8 mouse cellular contexts compared by ENCODE assay signal in genomic region chr11:61021676-61022549, GRCm38 (mm10). TPM values are rescaled to one million over a fixed set of nuclear protein-coding genes. Genes with fewer than 3 reads are reported as not detected.
A peak's percentile ranks its signal among the peaks of the same experiment; 100 is the strongest.
DNase-seq lines count a peak whose midpoint lies in the region; ATAC-seq and TF ChIP-seq lines count a peak whose summit lies in the region.

No protein-coding gene starts in this region.

- 0 out of 2 replicates have a peak, but pooled peaks have one; percentile 7 for TF ChIP-seq POLR2A in brain, embryonic 14.5 days (IDR thresholded peaks at IDR 0.05; ENCODE audit: borderline replicate concordance, extremely low read depth, insufficient read depth, insufficient read length, poor library complexity, severe bottlenecking)

- no peak for TF ChIP-seq CTCF in brain, embryonic 14.5 days (IDR thresholded peaks at IDR 0.05; ENCODE audit: borderline replicate concordance, extremely low read depth, insufficient read depth, insufficient read length)

- peak overlapping the region; percentile 65 for H3K4me2 ChIP-seq in forebrain, embryonic 15.5 days (replicated peaks)
- peak overlapping the region; percentile 88 for H3K4me2 ChIP-seq in hindbrain, embryonic 13.5 days
- H3K4me2 ChIP-seq in limb, embryonic 15.5 days: peak overlapping the region; percentile 96

- peak; percentile 72 for ATAC-seq in forebrain, embryonic 15.5 days (replicated peaks)
- peak; percentile 61 for ATAC-seq in hindbrain, embryonic 13.5 days (ENCODE audit: low FRiP score)
- ATAC-seq in limb, embryonic 15.5 days (ENCODE audit: insufficient number of reproducible peaks, low FRiP score, low TSS enrichment, low read depth): no peak

- no peaks in the 10 kb centered on the region for H3K36me3 ChIP-seq in forebrain, embryonic 15.5 days
- no peaks in the 10 kb centered on the region for H3K36me3 ChIP-seq in hindbrain, embryonic 13.5 days
- no peaks in the 10 kb centered on the region for H3K36me3 ChIP-seq in limb, embryonic 15.5 days

- peaks cover 14% of the 10 kb centered on the region; the same call in 1 of the 2 replicates for H3K4me1 ChIP-seq in forebrain, embryonic 15.5 days
- H3K4me1 ChIP-seq in hindbrain, embryonic 13.5 days (replicated peaks): peaks cover 64% of the 10 kb centered on the region
- peaks cover 30% of the 10 kb centered on the region for H3K4me1 ChIP-seq in limb, embryonic 15.5 days

- WGBS in forebrain, embryonic 15.5 days: under 1% methylated on average over 62 of the region's 68 CpGs
- WGBS in hindbrain, embryonic 13.5 days: 1% methylated on average over 65 of the region's 68 CpGs
- WGBS in limb, embryonic 15.5 days: 3% methylated on average over 59 of the region's 68 CpGs

- H3K9me3 ChIP-seq in forebrain, embryonic 15.5 days: no peaks in the 10 kb centered on the region
- no peaks in the 10 kb centered on the region for H3K9me3 ChIP-seq in hindbrain, embryonic 13.5 days
- no peaks in the 10 kb centered on the region for H3K9me3 ChIP-seq in limb, embryonic 15.5 days

- peak overlapping the region; percentile 49 for H3K4me3 ChIP-seq in forebrain, embryonic 15.5 days
- H3K4me3 ChIP-seq in hindbrain, embryonic 13.5 days: peak overlapping the region; percentile 66
- H3K4me3 ChIP-seq in limb, embryonic 15.5 days: peak overlapping the region; percentile 52

- peaks cover 54% of the 10 kb centered on the region for H3K27me3 ChIP-seq in forebrain, embryonic 15.5 days
- H3K27me3 ChIP-seq in hindbrain, embryonic 13.5 days: peaks cover 79% of the 10 kb centered on the region
- peaks cover 82% of the 10 kb centered on the region for H3K27me3 ChIP-seq in limb, embryonic 15.5 days

- DNase-seq in adrenal gland, postnatal 10 days: peak; percentile 45
- no peak for DNase-seq in adrenal gland, adult 18-20 months (ENCODE audit: low spot score in 2 of 2)
- DNase-seq in brain, embryonic 14.5 days (ENCODE audit: low read depth): peak; percentile 53
- peak; percentile 38 to 46 for DNase-seq in right cerebral cortex, postnatal 36 days (ENCODE audit: low spot score in 2 of 2)
- no peak for DNase-seq in urinary bladder, postnatal 4 days (ENCODE audit: low spot score in 2 of 2)

- no peak overlapping the region for H3K27ac ChIP-seq in forebrain, embryonic 15.5 days (replicated peaks)
- H3K27ac ChIP-seq in hindbrain, embryonic 13.5 days: peak overlapping the region; percentile 30; the same call in 1 of the 2 replicates
- H3K27ac ChIP-seq in limb, embryonic 15.5 days: no peak overlapping the region

- H3K9ac ChIP-seq in forebrain, embryonic 15.5 days (replicated peaks): peak overlapping the region; percentile 48
- peak overlapping the region; percentile 77 for H3K9ac ChIP-seq in hindbrain, embryonic 13.5 days
- H3K9ac ChIP-seq in limb, embryonic 15.5 days: peak overlapping the region; percentile 28; the same call in 1 of the 2 replicates

RNA-seq across cellular contexts. Expression of gene Kcnj12, which starts 0.5 kb away (rescaled TPM):
- total RNA-seq in adrenal gland, postnatal 10 days (2021): 1 to 10 TPM; 2.3 to 2.9 TPM
- 1 to 10 TPM; 2.1 to 2.8 TPM for total RNA-seq in adrenal gland, adult 18-20 months (2021)
- polyA plus RNA-seq in brain, embryonic 14.5 days (2012; rRNA removed): 4.4 and 7.3 TPM in 2 replicates
- 1.6 TPM in 2 replicates for polyA plus RNA-seq in forebrain, embryonic 15.5 days (2015; fragmentation: Nextera tagmentation; extraction: Ambion mirVana)
- 3.5 and 3.8 TPM in 2 replicates for polyA plus RNA-seq in hindbrain, embryonic 13.5 days (2015; fragmentation: Nextera tagmentation; extraction: Ambion mirVana)
- polyA plus RNA-seq in limb, embryonic 15.5 days (2015; fragmentation: Nextera tagmentation; extraction: Ambion mirVana): 0.51 and 1.6 TPM in 2 replicates

Comparison
In these comparisons a context has a peak if more than half of its experiments do, and no peak if none do; other contexts are left out.
1. DNase-seq: peak in adrenal gland, postnatal 10 days (single experiment), brain, embryonic 14.5 days (single experiment) and right cerebral cortex, postnatal 36 days (2 of 2); none in adrenal gland, adult 18-20 months (0 of 2) and urinary bladder, postnatal 4 days (0 of 2).
2. Peak in every context shown above with its lines, with median percentiles within 50 percentile points of each other: H3K4me2 ChIP-seq, H3K4me3 ChIP-seq and H3K9ac ChIP-seq.